Mouse (Mus musculus) cerebellum, adult 2 months (tissue): ENCODE measurements around the gene Washc1. TPM values are rescaled to one million over a fixed set of nuclear protein-coding genes. Genes with fewer than 3 reads are reported as not detected.

Experiments used
- DNase-seq, 2 experiments: peaks; one replicate each; pipeline ENCODE4 v3.0.0; 2021
- H3K27ac ChIP-seq: fragments of 200-500 bp; 2 replicates; pipeline ENCODE4 v1.5.1; 2012; ENCODE audit warnings: low read length, control low read depth, inconsistent platforms; ENCODE audit not compliant: insufficient read depth
- H3K27me3 ChIP-seq: fragments of 200-500 bp; 2 replicates; pipeline ENCODE4 v1.6.1; 2012; ENCODE audit warnings: inconsistent platforms, mild to moderate bottlenecking, low read length, moderate library complexity; ENCODE audit not compliant: control insufficient read depth, insufficient read depth
- H3K4me1 ChIP-seq: fragments of 200-500 bp; 2 replicates; pipeline ENCODE4 v1.6.1; 2011; ENCODE audit warnings: low read length; ENCODE audit not compliant: control insufficient read depth, insufficient read depth
- H3K4me3 ChIP-seq: fragments of 200-500 bp; replicated peaks from 2 replicates; pipeline ENCODE3; 2011; ENCODE audit warnings: mild to moderate bottlenecking, low read depth, low read length, control low read depth; ENCODE audit not compliant: insufficient read depth
- CTCF ChIP-seq: fragments of 200-500 bp; IDR thresholded peaks from 2 replicates; pipeline ENCODE4 v1.5.1; 2011; ENCODE audit warnings: low read depth, mild to moderate bottlenecking, control low read depth, low read length, moderate library complexity, borderline replicate concordance; ENCODE audit not compliant: insufficient read depth
- POLR2A ChIP-seq: fragments of 200-500 bp; IDR thresholded peaks from 2 replicates; pipeline ENCODE4 v1.6.1; 2011; ENCODE audit warnings: low read length, control low read depth, borderline replicate concordance; ENCODE audit not compliant: insufficient read depth
- WGBS: fragments of 180-500 bp; shearing (Covaris S2); methylation state at CpG from one replicate; pipeline ENCODE4 v1.1.7; 2018; 5-methylcytosine and 5-hydroxymethylcytosine counted together
- polyA plus RNA-seq: library from polyadenylated mRNA; depleted of rRNA; stranded (reverse); fragments of >200 nt; gene quantifications from 2 replicates; pipeline ENCODE4 v1.2.3, GENCODE M21; 2012

The Washc1 gene
- polyA plus RNA-seq, 1 experiment: 52.5 TPM

- Histone ChIP-seq H3K27ac (no peak overlapping the region), H3K27me3 (no peaks in the 10 kb centered on the region), H3K4me1 (no peaks in the 10 kb centered on the region; the same call in 1 of the 2 replicates), H3K4me3 (no peak overlapping the region)
- 86% methylated on average over 7 of the region's 7 CpGs for WGBS
- DNase-seq: no peak
- TF ChIP-seq POLR2A: no peak
- no peak for TF ChIP-seq CTCF
Measured at GRCm38 (mm10) chr17:66104076-66104475, 7.3 kb upstream of the Washc1 start.

GRCm38 (mm10) chr17:66106601-66107267 lies 4.6 kb upstream of the Washc1 start:
- peak; percentile 59 to 60 for DNase-seq
- H3K4me1 ChIP-seq: no peaks in the 10 kb centered on the region
- 47% methylated on average over 10 of the region's 10 CpGs for WGBS
- no peaks in the 10 kb centered on the region for H3K27me3 ChIP-seq
- H3K4me3 ChIP-seq: no peak overlapping the region
- H3K27ac ChIP-seq: no peak overlapping the region
- peak; percentile 74 for TF ChIP-seq CTCF
- no peak for TF ChIP-seq POLR2A

GRCm38 (mm10) chr17:66107466-66107865 lies 3.9 kb upstream of the Washc1 start:
- H3K4me3 ChIP-seq: no peak overlapping the region
- no peak for TF ChIP-seq POLR2A
- TF ChIP-seq CTCF: no peak
- 68% methylated on average over 8 of the region's 8 CpGs for WGBS
- no peaks in the 10 kb centered on the region for H3K27me3 ChIP-seq
- no peak for DNase-seq
- H3K27ac ChIP-seq: no peak overlapping the region
- peaks cover 2% of the 10 kb centered on the region; the same call in 1 of the 2 replicates for H3K4me1 ChIP-seq

GRCm38 (mm10) chr17:66108198-66108597 lies 3.1 kb upstream of the Washc1 start:
- WGBS: 81% methylated on average over 4 of the region's 4 CpGs
- no peak for DNase-seq
- Histone ChIP-seq H3K4me3 (no peak overlapping the region), H3K27ac (no peak overlapping the region), H3K27me3 (no peaks in the 10 kb centered on the region), H3K4me1 (peaks cover 5% of the 10 kb centered on the region; the same call in 1 of the 2 replicates)
- TF ChIP-seq CTCF (no peak), POLR2A (no peak)

GRCm38 (mm10) chr17:66110746-66111145 lies 599 bp upstream of the Washc1 start:
- peak overlapping the region; percentile 100 for H3K4me3 ChIP-seq
- no peak overlapping the region for H3K27ac ChIP-seq
- TF ChIP-seq POLR2A (no peak), CTCF (no peak)
- no peak for DNase-seq
- peaks cover 5% of the 10 kb centered on the region; the same call in 1 of the 2 replicates for H3K4me1 ChIP-seq
- no peaks in the 10 kb centered on the region for H3K27me3 ChIP-seq
- WGBS: 22% methylated on average over 6 of the region's 6 CpGs

GRCm38 (mm10) chr17:66112166-66112565 lies 821 bp downstream of the Washc1 start:
- WGBS: 37% methylated on average over 4 of the region's 4 CpGs
- TF ChIP-seq CTCF (no peak), POLR2A (no peak)
- DNase-seq: no peak
- H3K27me3 ChIP-seq: no peaks in the 10 kb centered on the region
- peak overlapping the region; percentile 100 for H3K4me3 ChIP-seq
- H3K4me1 ChIP-seq: peaks cover 8% of the 10 kb centered on the region; the same call in 1 of the 2 replicates
- H3K27ac ChIP-seq: no peak overlapping the region

GRCm38 (mm10) chr17:66118991-66119390 lies 7.6 kb downstream of the Washc1 start:
- WGBS: 15% methylated on average over 8 of the region's 8 CpGs
- DNase-seq: peak; percentile 39 to 47
- TF ChIP-seq POLR2A: no peak
- TF ChIP-seq CTCF: no peak
- Histone ChIP-seq H3K27ac (peak overlapping the region; percentile 58), H3K27me3 (no peaks in the 10 kb centered on the region), H3K4me3 (no peak overlapping the region), H3K4me1 (peaks cover 25% of the 10 kb centered on the region)

- 67% methylated on average over 1 of the region's 1 CpGs for WGBS
- peaks cover 25% of the 10 kb centered on the region for H3K4me1 ChIP-seq
- H3K4me3 ChIP-seq: no peak overlapping the region
- DNase-seq: peak; percentile 43 to 59
- peak overlapping the region; percentile 27; the same call in 1 of the 2 replicates for H3K27ac ChIP-seq
- TF ChIP-seq CTCF (no peak), POLR2A (no peak)
- no peaks in the 10 kb centered on the region for H3K27me3 ChIP-seq
Measured at GRCm38 (mm10) chr17:66120701-66121100, 9.4 kb downstream of the Washc1 start.
